Mouse (Mus musculus) brain, embryonic 14.5 days (tissue): ENCODE data around the gene Trim7. TPM values are rescaled to one million over a fixed set of nuclear protein-coding genes. Genes with fewer than 3 reads are reported as not detected.
"Not testable (repeated sequence)": the region's sequence is repeated elsewhere in the genome, so short reads cannot be mapped to it uniquely, and the experiment has no call there.

ENCODE experiments used
- DNase-seq: peaks from one replicate; pipeline ENCODE4 v3.0.0-alpha.2; 2011; ENCODE audit warnings: low read depth
- CTCF ChIP-seq: fragments of 200-500 bp; IDR thresholded peaks from 2 replicates; pipeline ENCODE4 v1.5.1; 2012; ENCODE audit warnings: inconsistent platforms, mild to moderate bottlenecking, moderate library complexity, borderline replicate concordance; ENCODE audit not compliant: insufficient read depth, insufficient read length; ENCODE audit errors: extremely low read depth
- POLR2A ChIP-seq: fragments of 200-500 bp; IDR thresholded peaks from 2 replicates; pipeline ENCODE4 v1.6.1; 2012; ENCODE audit warnings: mild to moderate bottlenecking, inconsistent platforms, borderline replicate concordance; ENCODE audit not compliant: poor library complexity, insufficient read depth, insufficient read length, severe bottlenecking; ENCODE audit errors: extremely low read depth
- polyA plus RNA-seq: library from polyadenylated mRNA; depleted of rRNA; stranded (reverse); fragments of >200 nt; gene quantifications from 2 replicates; pipeline ENCODE4 v1.2.3, GENCODE M21; 2012

The Trim7 gene
- polyA plus RNA-seq, 1 experiment: 2.8 TPM

- TF ChIP-seq CTCF (no peak), POLR2A (no peak)
- no peak for DNase-seq
These were observed 6.2 kb upstream of the Trim7 start for GRCm38 (mm10) chr11:48819614-48820307.

GRCm38 (mm10) chr11:48820308-48820674, 5.6 kb upstream of the Trim7 start:
- no peak for DNase-seq
- TF ChIP-seq CTCF: no peak
- no peak for TF ChIP-seq POLR2A

DNA sequence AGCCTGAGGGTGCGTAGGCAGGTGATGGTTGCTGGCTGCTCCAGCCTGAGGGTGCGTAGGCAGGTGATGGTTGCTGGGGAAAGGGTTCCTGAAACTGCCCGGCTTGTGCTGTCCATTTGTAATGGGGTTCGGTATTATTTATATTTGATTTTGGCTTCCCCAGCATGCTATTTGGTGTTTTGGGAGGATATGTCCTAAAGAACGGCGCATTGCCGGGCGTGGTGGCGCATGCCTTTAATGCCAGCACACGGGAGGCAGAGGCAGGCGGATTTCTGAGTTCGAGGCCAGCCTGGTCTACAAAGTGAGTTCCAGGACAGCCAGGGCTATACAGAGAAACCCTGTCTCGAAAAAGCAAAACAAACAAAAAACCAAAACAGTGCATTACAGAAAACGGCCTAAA, 4.6 kb upstream of the Trim7 start:
- not testable (repeated sequence) for DNase-seq

GRCm38 (mm10) chr11:48822768-48823512, 3.0 kb upstream of the Trim7 start:
- TF ChIP-seq CTCF (no peak), POLR2A (no peak)
- no peak for DNase-seq

DNA sequence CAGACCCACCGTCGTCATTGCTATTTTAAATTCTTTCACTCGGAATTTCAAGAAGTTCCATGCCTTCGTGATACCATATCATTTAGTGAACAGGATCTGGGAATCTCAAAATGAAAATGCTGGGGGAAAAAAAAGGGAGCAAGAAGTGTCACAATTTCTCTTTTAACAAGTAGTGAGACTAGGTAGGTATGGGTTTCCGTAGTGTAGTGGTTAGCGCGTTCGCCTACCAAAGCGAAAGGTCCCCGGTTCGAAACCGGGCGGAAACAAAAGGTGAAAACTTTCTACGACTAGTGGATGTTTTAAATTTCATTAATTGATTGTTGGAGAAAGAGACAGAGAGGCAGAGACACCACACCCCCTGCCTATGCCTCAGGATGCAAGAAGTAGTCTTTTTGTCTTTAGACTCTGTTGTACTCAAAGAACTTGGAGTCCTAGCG, 2.4 kb upstream of the Trim7 start:
- DNase-seq: peak; percentile 78
- no peak for TF ChIP-seq CTCF
- TF ChIP-seq POLR2A: no peak

DNA sequence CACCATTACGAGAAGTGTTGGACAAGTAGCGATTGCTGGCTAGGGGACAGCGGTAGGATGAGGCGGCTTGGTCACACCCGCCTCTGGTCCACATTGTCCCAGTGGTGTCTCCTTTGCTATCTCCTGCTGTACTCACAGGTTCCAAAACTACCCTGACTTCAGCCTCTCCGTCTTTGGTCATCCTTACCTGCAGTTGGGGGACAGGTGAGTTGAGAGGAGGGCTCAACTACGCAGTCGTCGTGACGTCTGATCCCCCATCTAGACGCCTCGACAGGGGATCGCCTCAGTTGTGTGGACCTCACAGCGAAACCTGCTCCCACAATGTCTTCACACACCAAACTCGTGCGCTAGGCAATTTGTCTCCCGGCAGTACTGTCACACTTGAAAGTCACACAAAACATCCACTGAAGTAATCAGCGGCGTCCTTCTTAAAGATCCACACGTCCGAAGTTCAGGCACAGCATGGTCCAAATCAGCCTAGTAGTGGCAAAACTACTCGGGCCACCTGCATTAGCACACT, 1.6 kb upstream of the Trim7 start:
- DNase-seq: no peak
- no peak for TF ChIP-seq POLR2A

- TF ChIP-seq POLR2A: no peak
- no peak for TF ChIP-seq CTCF
- peak; percentile 52 for DNase-seq
These were observed 784 bp downstream of the Trim7 start for GRCm38 (mm10) chr11:48826752-48827096.

GRCm38 (mm10) chr11:48827926-48828325, 2.0 kb downstream of the Trim7 start:
- TF ChIP-seq POLR2A: no peak
- no peak for TF ChIP-seq CTCF
- no peak for DNase-seq

- TF ChIP-seq CTCF: no peak
- no peak for TF ChIP-seq POLR2A
- no peak for DNase-seq
These were observed 4.3 kb downstream of the Trim7 start for GRCm38 (mm10) chr11:48830279-48830678.

DNA sequence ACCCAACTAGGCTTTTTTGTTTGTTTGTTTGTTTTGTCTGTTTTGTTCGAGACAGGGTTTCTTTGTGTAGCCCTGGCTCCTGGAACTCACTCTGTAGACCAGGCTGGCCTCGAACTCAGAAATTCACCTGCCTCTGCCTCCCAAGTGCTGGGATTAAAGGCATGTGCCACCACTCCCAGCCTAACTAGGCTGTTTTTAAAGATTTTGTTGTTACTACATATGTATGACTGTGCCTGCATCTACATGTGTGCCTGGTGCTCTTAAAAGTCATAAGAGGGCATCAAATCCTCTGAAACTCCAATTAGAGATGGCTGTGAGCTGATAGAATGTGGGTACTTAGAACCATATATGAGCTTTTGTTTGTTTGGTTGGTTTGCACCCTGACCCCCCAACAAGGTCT, 5.3 kb downstream of the Trim7 start:
- no peak for DNase-seq
- TF ChIP-seq POLR2A (no peak), CTCF (no peak)

GRCm38 (mm10) chr11:48833078-48833730, 7.3 kb downstream of the Trim7 start:
- DNase-seq: no peak
- TF ChIP-seq CTCF (no peak), POLR2A (no peak)

DNA sequence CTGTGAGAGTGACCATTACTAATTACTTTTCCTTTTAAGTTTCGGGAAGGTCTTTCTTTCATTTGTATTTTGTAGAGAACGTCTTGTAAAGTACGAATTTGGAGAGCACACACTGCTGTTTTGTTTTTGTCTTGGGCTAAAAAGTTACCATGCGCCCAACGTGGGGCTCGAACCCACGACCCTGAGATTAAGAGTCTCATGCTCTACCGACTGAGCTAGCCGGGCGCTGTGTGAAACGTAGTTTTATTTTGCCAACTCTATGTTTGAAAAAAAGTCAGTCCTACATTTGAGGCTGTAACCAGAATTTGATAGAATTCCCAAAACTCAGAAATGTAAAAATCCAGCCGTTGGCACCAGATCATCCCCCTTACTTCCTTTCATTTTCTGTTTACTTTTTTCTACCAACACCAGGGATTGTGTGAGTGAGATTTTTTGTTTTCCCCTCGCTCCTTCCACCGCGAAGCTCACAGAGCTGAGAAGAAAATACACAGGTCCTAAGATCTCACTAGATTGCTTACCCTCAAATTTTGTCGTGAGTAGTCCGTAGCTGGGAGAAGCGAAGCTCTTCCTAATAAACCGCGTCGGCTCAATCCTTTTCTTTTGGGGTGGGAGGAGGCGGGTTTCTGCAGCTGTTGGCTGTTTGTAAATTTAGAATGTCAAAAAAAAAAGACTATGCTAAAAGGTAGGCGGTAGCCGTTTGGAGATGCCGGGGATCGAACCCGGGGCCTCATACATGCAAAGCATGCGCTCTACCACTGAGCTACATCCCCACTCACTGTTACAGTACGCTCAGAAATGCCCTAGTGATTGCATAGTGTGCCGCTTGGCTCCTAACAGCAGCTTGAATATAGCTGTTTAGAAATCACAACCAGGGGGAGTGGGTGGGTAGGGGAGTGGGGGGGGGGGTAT, 8.0 kb downstream of the Trim7 start:
- TF ChIP-seq POLR2A: no peak
- no peak for TF ChIP-seq CTCF
- DNase-seq: peak; percentile 95
